Mouse (Mus musculus) retina, embryonic 14.5 days (tissue): ENCODE data around the gene Ntsr1.

ENCODE experiments used
- DNase-seq: peaks from one replicate; pipeline ENCODE4 v3.0.0-alpha.2; 2015; ENCODE audit warnings: low spot score

Ntsr1 gene

DNA sequence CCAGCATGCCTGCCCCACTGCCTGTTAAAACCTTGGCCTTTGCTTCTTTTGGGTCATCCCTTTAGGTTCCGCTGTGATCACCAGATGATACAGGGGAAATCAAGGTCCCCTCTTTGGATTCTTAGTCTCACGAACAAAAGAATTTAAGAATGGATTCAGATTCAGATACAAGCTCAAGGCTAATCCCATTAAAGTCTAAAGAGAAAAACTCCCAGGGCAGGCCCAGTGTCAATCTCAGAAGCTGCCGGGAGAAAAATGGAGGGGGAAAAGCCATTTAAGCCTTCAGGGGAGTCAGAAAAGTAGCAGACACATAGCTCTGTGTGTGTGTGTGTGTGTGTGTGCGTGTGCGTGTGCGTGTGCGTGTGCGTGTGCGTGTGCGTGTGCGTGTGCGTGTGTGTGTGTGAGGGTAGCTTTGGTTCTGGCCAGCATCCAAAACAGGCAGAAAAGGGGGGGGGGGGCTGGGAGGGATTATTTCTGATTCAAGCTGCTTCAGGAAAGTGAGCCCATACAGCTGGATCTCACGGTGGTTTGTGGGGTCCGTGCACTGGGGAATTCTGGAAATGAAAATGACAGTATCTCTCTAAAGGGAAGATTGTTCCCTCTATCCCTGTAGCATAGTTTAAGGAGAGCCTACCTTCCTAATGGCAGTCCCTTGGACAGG lies 8.8 kb downstream of the Ntsr1 start:
- DNase-seq = no peak

DNA sequence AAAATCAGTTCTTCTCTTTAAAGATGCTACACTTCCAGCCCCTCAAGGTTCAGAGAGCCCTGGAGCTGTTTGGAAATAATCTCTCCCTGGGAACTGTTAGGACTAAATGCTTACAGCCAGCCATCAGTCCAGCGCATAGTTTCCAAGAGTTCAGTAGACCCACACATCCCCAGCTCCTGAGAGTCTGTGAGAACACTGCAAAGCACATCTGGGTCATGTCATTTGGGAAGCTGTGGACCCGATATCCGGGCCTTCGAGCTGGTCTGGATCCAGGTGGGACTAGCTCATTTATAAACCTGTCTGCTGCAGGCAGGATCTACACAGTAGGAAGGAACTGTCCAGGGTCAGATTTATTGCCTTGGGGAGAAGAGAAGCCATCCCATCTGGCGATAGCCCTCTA lies 11.1 kb downstream of the Ntsr1 start:
- DNase-seq = no peak

DNA sequence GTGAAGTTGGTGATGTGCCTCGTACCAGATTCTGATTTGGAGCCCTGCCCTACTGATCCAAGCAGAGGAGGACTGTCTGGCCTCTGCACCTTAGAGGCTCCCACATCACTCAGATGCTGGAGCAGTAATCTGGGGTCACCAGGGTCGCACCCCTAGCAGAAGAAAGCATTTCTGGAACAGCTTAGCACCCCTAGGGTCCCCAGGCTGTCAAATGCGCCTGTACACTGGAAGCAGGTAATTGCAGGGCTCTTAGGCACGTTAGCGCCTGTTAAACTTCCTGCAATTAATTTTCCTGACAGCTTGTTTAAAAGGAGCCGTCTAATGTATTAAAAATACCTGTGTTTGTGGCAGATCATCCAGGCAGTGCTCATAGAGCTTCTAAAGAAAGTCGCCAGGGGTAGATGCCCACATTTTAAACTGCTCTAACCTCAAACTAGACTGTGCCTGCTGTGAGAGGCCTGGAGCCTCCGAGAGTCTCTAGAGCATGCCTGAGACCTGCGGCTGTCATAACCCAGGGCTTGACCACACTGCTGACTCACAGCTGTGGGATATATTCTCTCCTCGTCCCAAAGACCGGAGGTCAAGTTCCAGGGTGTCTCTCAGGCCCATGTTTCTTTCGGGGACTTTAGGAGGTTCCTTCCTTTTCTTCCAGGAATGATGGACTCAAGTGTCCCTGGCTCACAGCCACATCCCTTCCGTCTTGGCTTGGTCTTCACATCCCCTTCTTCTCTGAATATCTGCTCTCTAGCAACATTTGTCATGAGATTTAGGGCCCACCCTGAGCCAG lies 12.3 kb downstream of the Ntsr1 start:
- no peak for DNase-seq

DNA sequence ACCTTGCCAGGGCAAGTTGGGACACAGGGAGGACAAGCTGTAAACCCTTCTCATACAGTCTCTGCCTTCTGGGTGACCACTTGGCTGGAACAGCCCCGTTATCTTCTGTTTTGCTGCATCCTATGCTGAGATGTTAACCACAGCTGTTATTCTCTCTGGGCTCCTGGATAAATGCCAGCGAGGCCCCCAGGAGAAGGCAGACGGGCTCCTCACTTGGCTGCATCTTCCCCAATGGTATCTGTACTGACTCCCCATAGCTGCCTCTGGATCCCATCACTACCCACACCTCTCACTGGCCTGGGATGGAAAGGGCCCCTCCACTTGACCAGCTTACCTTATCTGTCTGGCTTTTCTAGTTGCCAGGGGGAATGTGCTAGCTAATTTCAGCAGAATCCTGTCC lies 13.2 kb downstream of the Ntsr1 start:
- DNase-seq = no peak

DNA sequence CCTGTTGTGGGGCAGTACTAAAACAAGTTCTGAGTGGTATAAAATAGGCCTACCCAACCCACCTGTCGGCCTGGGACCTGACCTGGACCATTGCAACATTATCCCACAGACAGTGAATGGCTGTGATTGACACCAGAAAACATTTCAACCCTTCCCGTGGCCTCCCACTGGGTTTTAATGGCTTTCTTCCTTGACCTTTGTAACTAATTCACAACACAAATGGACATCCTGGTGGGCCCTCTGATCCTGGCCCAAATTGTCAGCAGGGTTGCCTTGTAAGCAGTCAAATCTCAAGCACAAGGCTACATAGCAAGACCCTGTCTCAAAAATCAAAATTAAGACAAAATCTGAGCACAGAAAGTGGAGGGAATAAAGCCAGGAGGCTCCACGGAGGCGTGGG lies 14.1 kb downstream of the Ntsr1 start:
- no peak for DNase-seq

GRCm38 (mm10) chr2:180521437-180522221 lies 21.9 kb downstream of the Ntsr1 start:
- no peak for DNase-seq

DNA sequence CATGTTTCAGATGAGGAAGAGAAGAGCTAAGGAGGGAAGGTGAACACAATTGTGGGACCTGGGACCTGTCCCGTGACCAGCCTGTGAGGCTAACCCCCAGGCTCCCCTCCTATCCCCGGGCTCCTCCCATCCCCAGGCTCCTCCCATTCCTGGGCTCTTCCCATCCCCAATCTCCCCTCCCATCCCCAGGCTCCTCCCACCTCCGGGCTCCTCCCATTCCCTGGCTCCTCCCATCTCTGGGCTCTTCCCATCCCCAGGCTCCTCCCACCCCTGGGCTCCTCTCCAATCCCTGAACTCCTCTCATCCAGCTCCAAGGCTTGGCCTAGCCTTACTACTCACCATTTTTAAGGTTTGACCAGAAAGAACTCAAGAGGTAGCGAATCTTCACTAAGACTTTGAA lies 23.0 kb downstream of the Ntsr1 start:
- no peak for DNase-seq

DNA sequence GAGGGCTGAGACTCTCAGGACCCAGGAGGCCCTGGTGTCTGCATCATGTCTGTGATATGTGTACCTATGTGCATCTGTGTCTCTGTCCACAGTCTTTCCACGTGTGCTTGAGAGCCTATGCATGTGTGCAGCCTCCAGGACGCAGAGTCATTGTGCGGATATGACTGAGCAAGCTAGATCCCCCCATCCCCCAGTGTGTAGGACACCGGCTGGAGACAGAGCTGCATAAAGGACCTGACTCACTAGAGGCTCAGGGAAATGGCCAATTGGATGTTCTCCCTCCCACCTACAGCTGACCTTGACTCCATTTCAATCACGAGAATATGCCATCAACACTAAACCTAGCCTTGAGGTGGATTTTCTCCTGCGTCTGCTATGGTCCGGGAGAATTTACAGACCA lies 27.7 kb downstream of the Ntsr1 start:
- no peak for DNase-seq

- no peak for DNase-seq
These were observed 28.1 kb downstream of the Ntsr1 start for GRCm38 (mm10) chr2:180527883-180528282.

GRCm38 (mm10) chr2:180530130-180530529 lies 30.4 kb downstream of the Ntsr1 start:
- no peak for DNase-seq

GRCm38 (mm10) chr2:180530584-180530983 lies 30.8 kb downstream of the Ntsr1 start:
- DNase-seq = no peak

- DNase-seq = no peak
These were observed 32.1 kb downstream of the Ntsr1 start for GRCm38 (mm10) chr2:180531671-180532385.

GRCm38 (mm10) chr2:180532386-180532995 lies 32.7 kb downstream of the Ntsr1 start:
- no peak for DNase-seq

GRCm38 (mm10) chr2:180533237-180533636 lies 33.5 kb downstream of the Ntsr1 start:
- no peak for DNase-seq

- no peak for DNase-seq
These were observed 43.9 kb downstream of the Ntsr1 start for GRCm38 (mm10) chr2:180543675-180544074.

GRCm38 (mm10) chr2:180545046-180545445 lies 45.3 kb downstream of the Ntsr1 start:
- no peak for DNase-seq

GRCm38 (mm10) chr2:180547384-180548106 lies 47.8 kb downstream of the Ntsr1 start:
- DNase-seq = peak; percentile 11

DNA sequence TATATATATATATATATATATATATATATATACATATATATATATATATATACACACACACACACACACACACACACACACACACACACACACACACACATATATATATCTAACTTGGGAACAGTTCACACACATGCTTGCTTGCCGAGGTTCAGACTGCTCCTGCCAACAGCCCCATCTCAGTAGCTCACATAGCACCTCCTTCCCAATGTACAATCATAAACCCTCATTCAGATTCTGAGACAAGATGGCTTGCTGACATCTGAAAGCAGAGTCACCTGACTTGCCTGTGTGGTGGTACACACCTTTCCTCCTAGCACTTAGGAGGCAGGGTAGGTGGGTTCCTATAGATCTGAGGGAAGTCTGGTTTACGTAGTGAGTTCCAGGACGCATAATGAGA lies 52.6 kb downstream of the Ntsr1 start:
- DNase-seq = no peak

DNA sequence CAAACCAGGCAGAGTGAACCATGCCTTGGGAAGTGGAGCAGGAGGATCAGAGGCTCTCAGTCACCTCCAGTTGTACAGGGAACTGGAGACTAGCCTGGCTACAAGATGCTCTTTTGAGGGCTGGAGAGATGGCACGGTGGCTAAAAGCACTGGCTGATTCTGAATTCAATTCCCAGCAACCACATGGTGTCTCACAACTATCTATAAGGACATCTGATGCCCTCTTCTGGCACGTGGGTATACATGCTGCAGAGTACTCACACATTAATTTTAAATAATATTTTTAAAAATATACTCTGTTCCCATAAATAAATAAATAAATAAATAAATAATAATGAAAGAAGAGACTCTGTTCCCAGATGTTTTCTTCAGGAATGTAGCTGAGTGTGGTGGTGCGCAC lies 55.4 kb downstream of the Ntsr1 start:
- peak; percentile 7 for DNase-seq

DNA sequence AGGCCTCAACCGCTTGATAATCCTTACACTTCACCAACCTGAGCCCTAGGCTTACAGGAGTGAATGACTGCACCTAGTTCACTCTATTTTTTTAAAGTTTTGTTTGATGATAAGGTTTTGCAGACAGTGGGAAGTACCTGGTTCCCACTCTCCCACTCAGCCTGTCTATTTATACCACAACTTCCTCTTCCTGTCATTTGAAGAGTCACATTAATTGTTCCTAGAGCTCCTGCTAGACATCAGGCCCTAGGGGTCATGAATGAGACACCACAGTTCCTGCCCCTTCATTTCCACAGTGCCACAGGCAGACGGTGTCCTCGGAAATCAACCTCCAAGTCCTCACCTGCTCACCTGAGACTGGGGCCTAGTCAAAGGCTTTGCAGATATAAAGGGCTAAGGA lies 56.7 kb downstream of the Ntsr1 start:
- no peak for DNase-seq

- no peak for DNase-seq
These were observed 60.5 kb downstream of the Ntsr1 start for GRCm38 (mm10) chr2:180560245-180560644.
